Mouse (Mus musculus): ENCODE results near the gene Gm10718.
"Not testable (repeated sequence)": the region's sequence is repeated elsewhere in the genome, so short reads cannot be mapped to it uniquely, and the experiment has no call there.

The Gm10718 gene

GRCm38 (mm10) chr9:3023312-3023984 lies at the start of gene Gm10718:
TSS of gene Gm10718 (plus strand) at chr9:3023547.
- peak in 1 of 2 experiments; percentile 3 for DNase-seq

GRCm38 (mm10) chr9:3000445-3000972 lies 22.8 kb upstream of the Gm10718 start, which contains the start of gene Gm10722:
TSS of gene Gm10722 (plus strand) at chr9:3000922.
- DNase-seq = not testable (repeated sequence)

GRCm38 (mm10) chr9:3001006-3001405 lies 22.3 kb upstream of the Gm10718 start:
- DNase-seq = not testable (repeated sequence)

GRCm38 (mm10) chr9:3001948-3002659 lies 21.2 kb upstream of the Gm10718 start:
- DNase-seq = peak; percentile 85 to 99

GRCm38 (mm10) chr9:3002794-3003396 lies 20.5 kb upstream of the Gm10718 start, which contains the start of gene Gm11168:
TSS of gene Gm11168 (plus strand) at chr9:3003346.
- peak in 1 of 2 experiments; percentile 3 for DNase-seq

- not testable (repeated sequence) for DNase-seq
Observed at GRCm38 (mm10) chr9:3006179-3006578, 17.2 kb upstream of the Gm10718 start.

GRCm38 (mm10) chr9:3006636-3007035 lies 16.7 kb upstream of the Gm10718 start:
- not testable (repeated sequence) for DNase-seq

GRCm38 (mm10) chr9:3007272-3007671 lies 16.1 kb upstream of the Gm10718 start:
- DNase-seq = peak in 1 of 2 experiments; percentile 4

GRCm38 (mm10) chr9:3009331-3009730 lies 14.0 kb upstream of the Gm10718 start:
- DNase-seq = not testable (repeated sequence)

GRCm38 (mm10) chr9:3012054-3012621 lies 11.2 kb upstream of the Gm10718 start:
- not testable (repeated sequence) for DNase-seq

- DNase-seq = not testable (repeated sequence)
Observed at GRCm38 (mm10) chr9:3012733-3013279, 10.5 kb upstream of the Gm10718 start, which contains the start of gene Gm10721. TSS of gene Gm10721 (plus strand) at chr9:3013140.

GRCm38 (mm10) chr9:3015354-3015753 lies 8.0 kb upstream of the Gm10718 start, which contains the start of gene Gm10720:
TSS of gene Gm10720 (plus strand) at chr9:3015654.
- not testable (repeated sequence) for DNase-seq

- peak in 1 of 2 experiments; percentile 2 for DNase-seq
Observed at GRCm38 (mm10) chr9:3015896-3016295, 7.5 kb upstream of the Gm10718 start.

GRCm38 (mm10) chr9:3017108-3017507 lies 6.2 kb upstream of the Gm10718 start, which contains the start of gene Gm10719:
TSS of gene Gm10719 (plus strand) at chr9:3017408.
- DNase-seq = not testable (repeated sequence)

GRCm38 (mm10) chr9:3018944-3019343 lies 4.4 kb upstream of the Gm10718 start:
- DNase-seq = peak; percentile 79 to 93

- DNase-seq = peak; percentile 46 to 79
Observed at GRCm38 (mm10) chr9:3019835-3020727, 3.3 kb upstream of the Gm10718 start.

- not testable (repeated sequence) for DNase-seq
Observed at GRCm38 (mm10) chr9:3022316-3023008, 885 bp upstream of the Gm10718 start.

GRCm38 (mm10) chr9:3023985-3024648 lies 770 bp downstream of the Gm10718 start:
- DNase-seq = not testable (repeated sequence)

- not testable (repeated sequence) for DNase-seq
Observed at GRCm38 (mm10) chr9:3024912-3025467, 1.6 kb downstream of the Gm10718 start, which contains the start of gene Gm10717. TSS of gene Gm10717 (plus strand) at chr9:3025417.

Data from cerebellum, postnatal 14 days (tissue).